Mouse (Mus musculus) brain, embryonic 14.5 days (tissue): ENCODE data around the gene Zic1.

Experiments used
- CTCF ChIP-seq: fragments of 200-500 bp; IDR thresholded peaks from 2 replicates; pipeline ENCODE4 v1.5.1; 2012; ENCODE audit warnings: inconsistent platforms, mild to moderate bottlenecking, moderate library complexity, borderline replicate concordance; ENCODE audit not compliant: insufficient read depth, insufficient read length; ENCODE audit errors: extremely low read depth
- POLR2A ChIP-seq: fragments of 200-500 bp; IDR thresholded peaks from 2 replicates; pipeline ENCODE4 v1.6.1; 2012; ENCODE audit warnings: mild to moderate bottlenecking, inconsistent platforms, borderline replicate concordance; ENCODE audit not compliant: poor library complexity, insufficient read depth, insufficient read length, severe bottlenecking; ENCODE audit errors: extremely low read depth

DNA sequence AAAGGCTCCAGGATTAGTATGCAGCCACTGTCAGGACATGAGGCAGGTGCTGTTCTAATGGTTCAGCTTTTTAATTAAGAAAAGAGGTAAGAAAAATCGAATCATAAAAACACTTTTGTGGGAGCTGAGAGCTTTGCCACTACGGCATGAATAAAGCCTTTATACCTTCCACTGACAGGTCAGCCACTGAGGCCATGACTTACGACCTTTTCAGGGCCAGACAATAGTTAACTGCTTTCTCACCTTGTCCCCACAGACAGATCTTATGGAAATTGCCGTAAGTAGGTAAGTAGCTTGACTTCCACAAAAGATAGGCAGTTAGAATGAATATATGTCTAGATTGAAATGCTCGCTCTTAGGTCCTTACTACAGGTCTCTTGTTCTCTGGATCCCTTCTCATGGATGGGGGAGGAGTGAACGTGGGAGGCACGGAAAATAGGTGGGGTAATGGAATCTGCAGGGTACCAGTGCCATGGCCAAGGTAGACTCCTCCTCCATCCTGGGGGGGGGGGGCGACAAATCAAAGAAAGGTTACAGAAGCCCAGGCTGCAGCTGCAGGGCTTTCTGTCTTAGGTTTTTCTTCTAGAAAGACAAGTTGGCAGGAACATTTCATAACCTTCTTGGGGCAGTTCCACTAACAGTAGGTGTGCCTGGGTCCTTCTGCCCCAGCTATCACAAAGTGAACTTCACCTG is 27.9 kb upstream of the Zic1 start:
- no peak for TF ChIP-seq POLR2A
- no peak for TF ChIP-seq CTCF
